7 mouse cellular contexts compared by ENCODE assay signal in genomic region chrX:94193901-94194300, GRCm38 (mm10). TPM values are rescaled to one million over a fixed set of nuclear protein-coding genes. Genes with fewer than 3 reads are reported as not detected.
DNase-seq lines count a peak whose midpoint lies in the region; TF ChIP-seq lines count a peak whose summit lies in the region.
"Not testable (repeated sequence)": the region's sequence is repeated elsewhere in the genome, so short reads cannot be mapped to it uniquely, and the experiment has no call there.

No protein-coding gene starts in this region.

- TF ChIP-seq CTCF in layer of hippocampus, adult 2 months (conservative IDR thresholded peaks at IDR 0.05): peak; percentile 69

- H3K4me3 ChIP-seq in layer of hippocampus, adult 2 months: not testable (repeated sequence)

- DNase-seq in ES-CJ7 (ENCODE audit: low read depth, low spot score): peak; percentile 57
- peak; percentile 58 for DNase-seq in adrenal gland, postnatal 14 days
- peak; percentile 10 for DNase-seq in embryo, embryonic 9.5 days (ENCODE audit: extremely low spot score)
- peak; percentile 43 for DNase-seq in heart, postnatal 4 days
- not testable (repeated sequence) for DNase-seq in layer of hippocampus, adult 2 months (ENCODE audit: low spot score in 2 of 2)
- peak; percentile 34 for DNase-seq in lung, postnatal 25 days (ENCODE audit: low spot score)
- peak; percentile 56 for DNase-seq in retina, postnatal 1 day

- not testable (repeated sequence) for H3K27ac ChIP-seq in layer of hippocampus, adult 2 months

RNA-seq across cellular contexts. Expression of gene Eif2s3x, which starts 18.8 kb away (rescaled TPM):
- 110 and 127 TPM in 2 replicates for total RNA-seq in adrenal gland, postnatal 14 days (2021)
- 100 to 1,000 TPM; 130 to 205 TPM for total RNA-seq in heart, postnatal 4 days (2021)
- 100 to 1,000 TPM; 102 to 159 TPM for total RNA-seq in layer of hippocampus, adult 2 months (2021)

RNA-seq across cellular contexts. Expression of gene Klhl15, which starts 40.5 kb away (rescaled TPM):
- total RNA-seq in adrenal gland, postnatal 14 days (2021): 15.7 and 15.9 TPM in 2 replicates
- total RNA-seq in heart, postnatal 4 days (2021): 10 to 100 TPM; 11.3 to 12.0 TPM
- 10 to 100 TPM; 25.9 to 26.7 TPM for total RNA-seq in layer of hippocampus, adult 2 months (2021)
